Mouse (Mus musculus): Measurements from ENCODE around the gene Asb3. TPM values are rescaled to one million over a fixed set of nuclear protein-coding genes. Genes with fewer than 3 reads are reported as not detected.
A peak's percentile ranks its signal among the peaks of the same experiment; 100 is the strongest.
"Not testable (repeated sequence)": the region's sequence is repeated elsewhere in the genome, so short reads cannot be mapped to it uniquely, and the experiment has no call there.

The Asb3 gene
- polyA plus RNA-seq, 1 experiment from 2014 or later = 34.8 TPM

- WGBS = 77% methylated on average over 5 of the region's 5 CpGs
- Histone ChIP-seq H3K27ac (no peak overlapping the region), H3K9me3 (replicated peaks) (peaks cover 6% of the 10 kb centered on the region), H3K4me2 (peak overlapping the region; percentile 71), H3K27me3 (no peaks in the 10 kb centered on the region), H3K36me3 (ENCODE audit: poor library complexity, severe bottlenecking) (peaks cover 42% of the 10 kb centered on the region), H3K9ac (peak overlapping the region; percentile 92), H3K4me1 (peaks cover 17% of the 10 kb centered on the region), H3K4me3 (peak overlapping the region; percentile 84)
- ATAC-seq = no peak
Observed at GRCm38 (mm10) chr11:30952829-30953228, 67.6 kb downstream of the Asb3 start.

- H3K27ac ChIP-seq = peak overlapping the region; percentile 68
- WGBS = under 1% methylated on average over 27 of the region's 32 CpGs
- H3K4me1 ChIP-seq = peaks cover 17% of the 10 kb centered on the region
- H3K9me3 ChIP-seq (replicated peaks) = peaks cover 7% of the 10 kb centered on the region
- ATAC-seq = peak; percentile 93
- peak overlapping the region; percentile 71 for H3K4me2 ChIP-seq
- H3K4me3 ChIP-seq = peak overlapping the region; percentile 84
- peak overlapping the region; percentile 92 for H3K9ac ChIP-seq
- no peaks in the 10 kb centered on the region for H3K27me3 ChIP-seq
- H3K36me3 ChIP-seq (ENCODE audit: poor library complexity, severe bottlenecking) = peaks cover 37% of the 10 kb centered on the region
Observed at GRCm38 (mm10) chr11:30953469-30954154, 68.4 kb downstream of the Asb3 start.

GRCm38 (mm10) chr11:30954279-30954725, 69.1 kb downstream of the Asb3 start, which contains the start of gene Erlec1:
TSS of gene Erlec1 (minus strand) at chr11:30954335.
- H3K4me2 ChIP-seq = peak within 1 kb of the TSS; percentile 75
- ATAC-seq = peak; percentile 99
- peaks cover 17% of the 10 kb centered on the region for H3K4me1 ChIP-seq
- peak within 1 kb of the TSS; percentile 84 for H3K4me3 ChIP-seq
- peaks cover 30% of the 10 kb centered on the region for H3K36me3 ChIP-seq (ENCODE audit: poor library complexity, severe bottlenecking)
- H3K9ac ChIP-seq = peak within 1 kb of the TSS; percentile 92
- under 1% methylated on average over 40 of the region's 40 CpGs for WGBS
- peak within 1 kb of the TSS; percentile 75 for H3K27ac ChIP-seq
- peaks cover 9% of the 10 kb centered on the region for H3K9me3 ChIP-seq (replicated peaks)
- no peaks in the 10 kb centered on the region for H3K27me3 ChIP-seq

- Histone ChIP-seq H3K27ac (no peak overlapping the region), H3K4me3 (peak overlapping the region; percentile 63), H3K27me3 (no peaks in the 10 kb centered on the region), H3K4me1 (peaks cover 9% of the 10 kb centered on the region), H3K4me2 (no peak overlapping the region), H3K36me3 (ENCODE audit: poor library complexity, severe bottlenecking) (no peaks in the 10 kb centered on the region), H3K9ac (no peak overlapping the region), H3K9me3 (replicated peaks) (no peaks in the 10 kb centered on the region)
- WGBS = 53% methylated on average over 2 of the region's 2 CpGs
- no peak for ATAC-seq
Observed at GRCm38 (mm10) chr11:30985237-30985636, 100.0 kb downstream of the Asb3 start.

GRCm38 (mm10) chr11:30985877-30986624, 100.8 kb downstream of the Asb3 start, which contains the start of gene Chac2:
TSS of gene Chac2 (minus strand) at chr11:30986350.
- peak within 1 kb of the TSS; percentile 77 for H3K9ac ChIP-seq
- peak within 1 kb of the TSS; percentile 63 for H3K4me3 ChIP-seq
- H3K27ac ChIP-seq = peak within 1 kb of the TSS; percentile 69
- H3K27me3 ChIP-seq = no peaks in the 10 kb centered on the region
- under 1% methylated on average over 22 of the region's 22 CpGs for WGBS
- H3K4me1 ChIP-seq = peaks cover 9% of the 10 kb centered on the region
- no peaks in the 10 kb centered on the region for H3K36me3 ChIP-seq (ENCODE audit: poor library complexity, severe bottlenecking)
- peak within 1 kb of the TSS; percentile 78 for H3K4me2 ChIP-seq
- ATAC-seq = peak; percentile 98
- H3K9me3 ChIP-seq (replicated peaks) = no peaks in the 10 kb centered on the region

GRCm38 (mm10) chr11:30986625-30987017, 101.4 kb downstream of the Asb3 start:
- Histone ChIP-seq H3K27me3 (no peaks in the 10 kb centered on the region), H3K4me2 (peak overlapping the region; percentile 78), H3K4me3 (peak overlapping the region; percentile 63), H3K9me3 (replicated peaks) (no peaks in the 10 kb centered on the region), H3K27ac (peak overlapping the region; percentile 69), H3K9ac (peak overlapping the region; percentile 77), H3K36me3 (ENCODE audit: poor library complexity, severe bottlenecking) (no peaks in the 10 kb centered on the region), H3K4me1 (peaks cover 9% of the 10 kb centered on the region)
- peak; percentile 83 for ATAC-seq
- WGBS = 0% methylated on average over 2 of the region's 2 CpGs

GRCm38 (mm10) chr11:30996670-30997069, 111.5 kb downstream of the Asb3 start:
- ATAC-seq = no peak
- no peak overlapping the region for H3K9ac ChIP-seq
- H3K36me3 ChIP-seq (ENCODE audit: poor library complexity, severe bottlenecking) = no peaks in the 10 kb centered on the region
- no peaks in the 10 kb centered on the region for H3K4me1 ChIP-seq
- H3K9me3 ChIP-seq (replicated peaks) = no peaks in the 10 kb centered on the region
- H3K27ac ChIP-seq = no peak overlapping the region
- WGBS = 89% methylated on average over 3 of the region's 3 CpGs
- no peak overlapping the region for H3K4me2 ChIP-seq
- no peaks in the 10 kb centered on the region for H3K27me3 ChIP-seq
- no peak overlapping the region for H3K4me3 ChIP-seq

- H3K9ac ChIP-seq = no peak overlapping the region
- H3K4me2 ChIP-seq = no peak overlapping the region
- H3K4me3 ChIP-seq = no peak overlapping the region
- H3K27me3 ChIP-seq = no peaks in the 10 kb centered on the region
- 94% methylated on average over 5 of the region's 5 CpGs for WGBS
- H3K27ac ChIP-seq = no peak overlapping the region
- H3K9me3 ChIP-seq (replicated peaks) = no peaks in the 10 kb centered on the region
- no peaks in the 10 kb centered on the region for H3K4me1 ChIP-seq
- no peaks in the 10 kb centered on the region for H3K36me3 ChIP-seq (ENCODE audit: poor library complexity, severe bottlenecking)
- no peak for ATAC-seq
Observed at GRCm38 (mm10) chr11:30998199-30998598, 113.0 kb downstream of the Asb3 start.

- 87% methylated on average over 2 of the region's 2 CpGs for WGBS
- no peaks in the 10 kb centered on the region for H3K36me3 ChIP-seq (ENCODE audit: poor library complexity, severe bottlenecking)
- H3K4me2 ChIP-seq = no peak overlapping the region
- no peaks in the 10 kb centered on the region for H3K4me1 ChIP-seq
- H3K9ac ChIP-seq = no peak overlapping the region
- H3K4me3 ChIP-seq = no peak overlapping the region
- H3K27me3 ChIP-seq = no peaks in the 10 kb centered on the region
- no peak for ATAC-seq
- H3K9me3 ChIP-seq (replicated peaks) = no peaks in the 10 kb centered on the region
- no peak overlapping the region for H3K27ac ChIP-seq
Observed at GRCm38 (mm10) chr11:30998704-30999103, 113.5 kb downstream of the Asb3 start.

GRCm38 (mm10) chr11:31000028-31000427, 114.8 kb downstream of the Asb3 start:
- no peak overlapping the region for H3K4me3 ChIP-seq
- no peak for ATAC-seq
- H3K27ac ChIP-seq = no peak overlapping the region

GRCm38 (mm10) chr11:31001169-31001908, 116.1 kb downstream of the Asb3 start:
- H3K9me3 ChIP-seq (replicated peaks) = no peaks in the 10 kb centered on the region
- no peaks in the 10 kb centered on the region for H3K4me1 ChIP-seq
- WGBS = 95% methylated on average over 4 of the region's 4 CpGs
- no peak overlapping the region for H3K9ac ChIP-seq
- no peaks in the 10 kb centered on the region for H3K27me3 ChIP-seq
- no peak overlapping the region for H3K4me2 ChIP-seq
- H3K4me3 ChIP-seq = no peak overlapping the region
- ATAC-seq = no peak
- H3K27ac ChIP-seq = no peak overlapping the region
- no peaks in the 10 kb centered on the region for H3K36me3 ChIP-seq (ENCODE audit: poor library complexity, severe bottlenecking)

More at GRCm38 (mm10) chr11:31000028-31000427, 114.8 kb downstream of the Asb3 start:
- H3K4me2 ChIP-seq = no peak overlapping the region
- 89% methylated on average over 2 of the region's 2 CpGs for WGBS
- no peaks in the 10 kb centered on the region for H3K27me3 ChIP-seq
- H3K4me1 ChIP-seq = no peaks in the 10 kb centered on the region
- no peaks in the 10 kb centered on the region for H3K36me3 ChIP-seq (ENCODE audit: poor library complexity, severe bottlenecking)
- no peak overlapping the region for H3K9ac ChIP-seq
- H3K9me3 ChIP-seq (replicated peaks) = no peaks in the 10 kb centered on the region

GRCm38 (mm10) chr11:31009668-31010067, 124.5 kb downstream of the Asb3 start:
- not testable (repeated sequence) for H3K4me1 ChIP-seq; H3K9me3 ChIP-seq (replicated peaks); H3K9ac ChIP-seq; H3K27me3 ChIP-seq; ATAC-seq; H3K4me2 ChIP-seq; H3K4me3 ChIP-seq; H3K36me3 ChIP-seq (ENCODE audit: poor library complexity, severe bottlenecking); H3K27ac ChIP-seq
- WGBS = 94% methylated on average over 1 of the region's 1 CpGs
